Mouse (Mus musculus) CH12.LX (cell line): ENCODE measurements around the gene Gm37240. TPM values are rescaled to one million over a fixed set of nuclear protein-coding genes. Genes with fewer than 3 reads are reported as not detected.

Experiments
- DNase-seq: peaks from one replicate; pipeline ENCODE4 v3.0.0-alpha.2; 2013; ENCODE audit errors: extremely low read depth
- H3K27ac ChIP-seq: 2 replicates; pipeline ENCODE4 v1.5.1; 2012; ENCODE audit warnings: low read depth, mild to moderate bottlenecking, control low read depth, moderate library complexity; ENCODE audit not compliant: insufficient read depth
- H3K27me3 ChIP-seq: replicated peaks from 2 replicates; pipeline ENCODE3; 2012; ENCODE audit warnings: inconsistent platforms
- H3K36me3 ChIP-seq, 2 experiments: replicated peaks in 1 of 2; 2 replicates each; pipeline versions ENCODE3 to v1.6.1; 2012; ENCODE audit warnings: inconsistent platforms in 1 of 2, low read length in 1 of 2, mild to moderate bottlenecking in 1 of 2, mixed read lengths in 1 of 2, moderate library complexity in 1 of 2; ENCODE audit not compliant: control insufficient read depth in 1 of 2, insufficient read depth in 1 of 2
- H3K4me1 ChIP-seq, 2 experiments: 2 replicates each; pipeline ENCODE4 v1.6.1; 2012; ENCODE audit warnings: inconsistent platforms in 1 of 2, moderate library complexity in 1 of 2; ENCODE audit not compliant: insufficient read depth in 2 of 2, control insufficient read depth in 1 of 2
- H3K4me2 ChIP-seq: 2 replicates; pipeline ENCODE4 v1.6.1; 2012; ENCODE audit warnings: low read depth, mild to moderate bottlenecking, control low read depth; ENCODE audit not compliant: poor library complexity, insufficient read depth, severe bottlenecking
- H3K4me3 ChIP-seq, 3 experiments: fragments of 150-350 bp in 1 of 3; sonication (generic) in 1 of 3; replicated peaks in 1 of 3; 2 replicates each; pipeline versions ENCODE3 to v1.5.1; 2011 to 2012; ENCODE audit warnings: low read depth in 2 of 3, low read length in 2 of 3, mild to moderate bottlenecking in 2 of 3, moderate library complexity in 2 of 3, control low read depth in 1 of 3, improper control_type of control experiment in 1 of 3, inconsistent platforms in 1 of 3, mixed read lengths in 1 of 3; ENCODE audit not compliant: poor library complexity in 1 of 3
- H3K79me2 ChIP-seq: replicated peaks from 2 replicates; pipeline ENCODE4 v1.6.1; 2012; ENCODE audit warnings: mild to moderate bottlenecking, moderate library complexity; ENCODE audit not compliant: control insufficient read depth, poor library complexity, insufficient read depth, severe bottlenecking; ENCODE audit errors: extremely low read depth
- H3K9ac ChIP-seq: 2 replicates; pipeline ENCODE4 v1.6.1; 2012; ENCODE audit warnings: low read depth, mild to moderate bottlenecking, control low read depth, moderate library complexity; ENCODE audit not compliant: insufficient read depth
- H3K9me3 ChIP-seq: replicated peaks from 2 replicates; pipeline ENCODE3; 2012; ENCODE audit warnings: low read length, inconsistent platforms, mixed read lengths
- CHD2 ChIP-seq: IDR thresholded peaks from 2 replicates; pipeline ENCODE4 v1.6.1; 2011; ENCODE audit warnings: low read length, improper control_type of control experiment
- CTCF ChIP-seq, 2 experiments: IDR thresholded peaks in 1 of 2; conservative IDR thresholded peaks in 1 of 2; 2 replicates each; pipeline ENCODE4 v1.5.1; 2011 to 2012; ENCODE audit warnings: low read depth in 2 of 2, low read length in 2 of 2, improper control_type of control experiment in 1 of 2, inconsistent platforms in 1 of 2, mild to moderate bottlenecking in 1 of 2, moderate library complexity in 1 of 2
- E2F4 ChIP-seq: IDR thresholded peaks from 2 replicates; pipeline ENCODE4 v1.6.1; 2011; ENCODE audit warnings: low read depth, low read length, improper control_type of control experiment; ENCODE audit not compliant: insufficient replicate concordance
- ELF1 ChIP-seq: IDR thresholded peaks from 2 replicates; pipeline ENCODE4 v1.6.1; 2014; ENCODE audit warnings: low read depth, mild to moderate bottlenecking, inconsistent platforms, low read length, improper control_type of control experiment
- HCFC1 ChIP-seq: IDR thresholded peaks from 2 replicates; pipeline ENCODE4 v1.6.1; 2012; ENCODE audit warnings: low read depth, mild to moderate bottlenecking, inconsistent platforms, low read length, improper control_type of control experiment
- IRF4 ChIP-seq: IDR thresholded peaks from 2 replicates; pipeline ENCODE4 v1.6.1; 2014; ENCODE audit warnings: low read depth, mild to moderate bottlenecking, inconsistent platforms, low read length, improper control_type of control experiment
- JUN ChIP-seq: IDR thresholded peaks from 2 replicates; pipeline ENCODE4 v1.6.1; 2011; ENCODE audit warnings: low read depth, mild to moderate bottlenecking, low read length, improper control_type of control experiment, moderate library complexity; ENCODE audit not compliant: insufficient read depth
- JUND ChIP-seq: conservative IDR thresholded peaks from 2 replicates; pipeline ENCODE4 v1.6.1; 2011; ENCODE audit warnings: low read depth, low read length, improper control_type of control experiment
- KAT2A ChIP-seq: IDR thresholded peaks from 2 replicates; pipeline ENCODE4 v1.6.1; 2012; ENCODE audit warnings: low read length, improper control_type of control experiment, inconsistent platforms; ENCODE audit not compliant: insufficient replicate concordance
- MAFK ChIP-seq: IDR thresholded peaks from 2 replicates; pipeline ENCODE4 v1.6.1; 2011; ENCODE audit warnings: low read length, improper control_type of control experiment; ENCODE audit not compliant: insufficient replicate concordance
- MXI1 ChIP-seq: IDR thresholded peaks from 2 replicates; pipeline ENCODE4 v1.6.1; 2011; ENCODE audit warnings: mild to moderate bottlenecking, low read depth, low read length, improper control_type of control experiment
- NELFE ChIP-seq: IDR thresholded peaks from 2 replicates; pipeline ENCODE4 v1.6.1; 2011; ENCODE audit warnings: low read depth, low read length, improper control_type of control experiment
- NRF1 ChIP-seq: IDR thresholded peaks from 2 replicates; pipeline ENCODE4 v1.6.1; 2014; ENCODE audit warnings: low read depth, mild to moderate bottlenecking, inconsistent platforms, low read length, improper control_type of control experiment, moderate library complexity
- PAX5 ChIP-seq: IDR thresholded peaks from 2 replicates; pipeline ENCODE4 v1.6.1; 2012; ENCODE audit warnings: low read length, inconsistent platforms, mixed read lengths
- POLR2A ChIP-seq: IDR thresholded peaks from 2 replicates; pipeline ENCODE4 v1.6.1; 2011; ENCODE audit warnings: low read depth, mild to moderate bottlenecking, improper control_type of control experiment, low read length
- USF1 ChIP-seq: IDR thresholded peaks from 2 replicates; pipeline ENCODE4 v1.6.1; 2014; ENCODE audit warnings: low read depth, mild to moderate bottlenecking, inconsistent platforms, low read length, improper control_type of control experiment
- USF2 ChIP-seq: conservative IDR thresholded peaks from 2 replicates; pipeline ENCODE4 v1.6.1; 2011; ENCODE audit warnings: low read depth, low read length, improper control_type of control experiment
- ZC3H11A ChIP-seq: IDR thresholded peaks from 2 replicates; pipeline ENCODE4 v1.6.1; 2012; ENCODE audit warnings: low read depth, mild to moderate bottlenecking, inconsistent platforms, low read length, improper control_type of control experiment
- ZKSCAN1 ChIP-seq: IDR thresholded peaks from 2 replicates; pipeline ENCODE4 v1.6.1; 2012; ENCODE audit warnings: low read depth, inconsistent platforms, low read length, improper control_type of control experiment, borderline replicate concordance
- ZMIZ1 ChIP-seq: IDR thresholded peaks from 2 replicates; pipeline ENCODE4 v1.6.1; 2012; ENCODE audit warnings: low read depth, mild to moderate bottlenecking, inconsistent platforms, low read length, improper control_type of control experiment
- ZNF384 ChIP-seq: IDR thresholded peaks from 2 replicates; pipeline ENCODE4 v1.6.1; 2012; ENCODE audit warnings: low read depth, low read length, improper control_type of control experiment, inconsistent platforms
- dilution Hi-C: fragments of 300-500 bp; cut with MboI; formaldehyde crosslinking; loops from 2 replicates; pipeline ENCODE4 v1.14.3; 2020; ENCODE audit warnings: low sequenced_read_pairs; ENCODE audit not compliant: extremely low pct_unique_long_range_greater_than_20kb, extremely low pct_ligation_motif_present
- in situ Hi-C: fragments of 300-500 bp; cut with MboI; formaldehyde crosslinking; loops from 3 replicates; pipeline ENCODE4 v1.14.3; 2019; ENCODE audit warnings: low sequenced_read_pairs, low pct_ligation_motif_present, low pct_unique_long_range_greater_than_20kb, mixed read lengths
- polyA plus RNA-seq: library from polyadenylated mRNA; unstranded; fragments of >175 nt; gene quantifications from 2 replicates; pipeline ENCODE4 v1.2.1, GENCODE M21; 2012; ENCODE audit warnings: low read depth; ENCODE audit not compliant: insufficient read length
- total RNA-seq, 2 experiments: library from RNA; depleted of rRNA; stranded (reverse); fragments of 300-350 nt in 1 of 2; fragments of >200 nt in 1 of 2; gene quantifications; 2 replicates each; pipeline ENCODE4 v1.2.3; 2012 to 2014

Gene Gm37240
- total and polyA plus RNA-seq, 3 experiments, result 0.08 to 0.19 (median 0.14) TPM

DNA sequence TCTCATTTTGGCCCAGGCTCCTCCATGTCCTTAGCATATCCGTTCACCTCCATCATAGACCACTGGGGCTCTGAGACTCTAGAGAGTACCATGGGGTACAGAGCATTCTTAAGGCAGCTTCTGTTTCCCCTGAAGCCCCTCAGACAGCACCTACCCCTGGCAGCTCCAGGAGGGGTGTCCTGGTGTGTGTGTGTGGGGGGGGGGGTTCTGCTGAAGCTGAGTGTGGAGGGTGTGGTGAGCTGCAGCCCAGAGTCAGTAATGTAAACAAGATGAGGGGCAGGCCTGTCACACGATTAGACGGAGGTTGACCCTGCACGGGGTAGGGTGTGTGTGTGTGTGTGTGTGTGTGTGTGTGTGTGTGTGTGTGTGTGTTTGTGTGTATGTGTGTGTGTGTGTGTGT lies 1425.6 kb downstream of the Gm37240 start:
- Histone ChIP-seq H3K4me3 (no peak overlapping the region), H3K9me3 (no peaks in the 10 kb centered on the region), H3K4me2 (no peak overlapping the region)
- DNase-seq, result no peak
- TF ChIP-seq E2F4, result no peak
- TF ChIP-seq ZMIZ1, result no peak
- no peak for TF ChIP-seq NRF1
- TF ChIP-seq MAFK, result no peak
- no peak for TF ChIP-seq ZC3H11A
- TF ChIP-seq PAX5, result no peak
- no peak for TF ChIP-seq JUND
- no peak for TF ChIP-seq ZNF384
- TF ChIP-seq USF2, result no peak
- no peak for TF ChIP-seq CHD2
- no peak for TF ChIP-seq JUN
- TF ChIP-seq, all 38 proteins: peak for 0
- H3K79me2 ChIP-seq, result no peaks in the 10 kb centered on the region
- no peaks in the 10 kb centered on the region for H3K36me3 ChIP-seq
- no peaks in the 10 kb centered on the region for H3K27me3 ChIP-seq
- H3K4me1 ChIP-seq, result peaks cover 2 to 3% of the 10 kb centered on the region in 2 experiments; a peak in 1 of 4 replicates
- dilution Hi-C loops, result no loop called here
- H3K27ac ChIP-seq, result no peak overlapping the region
- no peak overlapping the region for H3K9ac ChIP-seq
- in situ Hi-C loops, result no loop called here

DNA sequence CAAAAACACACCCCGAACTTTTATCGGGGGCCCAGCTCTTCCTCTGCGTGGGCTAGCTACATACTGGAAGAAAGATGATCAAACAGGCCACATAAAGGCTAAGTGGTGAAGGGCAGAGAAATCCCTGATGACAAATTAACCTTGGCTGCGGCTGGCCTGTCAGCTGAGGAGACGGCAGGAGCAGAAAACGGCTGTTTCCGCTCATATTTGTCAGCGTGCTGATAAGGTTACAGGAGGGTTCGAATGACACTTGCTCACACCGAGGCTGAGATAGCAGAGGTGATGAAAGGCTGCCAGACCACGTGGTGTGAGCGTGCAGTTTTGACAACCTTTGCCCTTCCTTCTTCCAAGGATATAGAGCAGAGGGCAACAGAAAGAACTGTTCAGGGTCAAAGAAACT lies 1426.4 kb downstream of the Gm37240 start:
- in situ Hi-C loops, result no loop called here
- TF ChIP-seq JUN, result no peak
- no peak for TF ChIP-seq POLR2A
- TF ChIP-seq IRF4, result no peak
- H3K4me1 ChIP-seq, result peaks cover 2 to 3% of the 10 kb centered on the region in 2 experiments; a peak in 1 of 4 replicates
- H3K4me2 ChIP-seq, result no peak overlapping the region
- H3K9ac ChIP-seq, result no peak overlapping the region
- no peaks in the 10 kb centered on the region for H3K9me3 ChIP-seq
- no peak overlapping the region for H3K27ac ChIP-seq
- no peaks in the 10 kb centered on the region for H3K36me3 ChIP-seq
- no peaks in the 10 kb centered on the region for H3K27me3 ChIP-seq
- DNase-seq, result no peak
- H3K79me2 ChIP-seq, result no peaks in the 10 kb centered on the region
- dilution Hi-C loops, result no loop called here
- H3K4me3 ChIP-seq, result no peak overlapping the region

DNA sequence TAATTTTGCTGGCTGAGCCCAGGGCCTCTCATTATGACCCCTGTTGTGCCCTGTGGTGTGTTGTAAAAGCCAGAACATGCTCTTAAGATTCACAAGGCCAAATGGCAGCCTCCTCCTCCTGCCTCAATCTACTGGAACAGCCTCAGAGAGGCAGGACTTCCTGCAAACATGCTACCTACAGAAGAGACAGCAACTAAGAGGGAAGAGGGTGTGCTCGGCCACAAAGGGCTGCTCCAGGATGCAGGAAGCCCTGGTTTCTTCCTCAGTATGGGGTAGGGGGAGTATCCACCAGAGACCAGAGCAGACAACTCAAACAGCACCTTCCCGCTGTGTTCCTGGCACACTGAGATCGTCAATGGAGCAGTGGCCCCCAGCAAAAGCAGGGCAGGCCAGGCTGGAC lies 1426.8 kb downstream of the Gm37240 start:
- H3K4me2 ChIP-seq, result no peak overlapping the region
- H3K27me3 ChIP-seq, result no peaks in the 10 kb centered on the region
- dilution Hi-C loops, result no loop called here
- no peaks in the 10 kb centered on the region for H3K9me3 ChIP-seq
- no peak overlapping the region for H3K27ac ChIP-seq
- no peak overlapping the region for H3K9ac ChIP-seq
- no peak overlapping the region for H3K4me3 ChIP-seq
- in situ Hi-C loops, result no loop called here
- H3K79me2 ChIP-seq, result no peaks in the 10 kb centered on the region
- H3K36me3 ChIP-seq, result no peaks in the 10 kb centered on the region
- no peak for DNase-seq
- H3K4me1 ChIP-seq, result peaks cover 2 to 3% of the 10 kb centered on the region in 2 experiments; a peak in 1 of 4 replicates
- TF ChIP-seq HCFC1, result no peak
- no peak for TF ChIP-seq CTCF (conservative IDR thresholded peaks at IDR 0.05 in 1 of 2, IDR thresholded peaks at IDR 0.05 in 1 of 2; ENCODE audit: low read depth in 2 of 2, low read length in 2 of 2)
- TF ChIP-seq ELF1, result no peak
- no peak for TF ChIP-seq USF1
- no peak for TF ChIP-seq ZKSCAN1
- TF ChIP-seq KAT2A, result no peak
- no peak for TF ChIP-seq E2F4
- no peak for TF ChIP-seq MXI1
- no peak for TF ChIP-seq NELFE
- TF ChIP-seq, all 38 proteins: peak for 0
